Mouse (Mus musculus) lung, adult 2 months (tissue): Measurements from ENCODE around the gene Card11. TPM values are rescaled to one million over a fixed set of nuclear protein-coding genes. Genes with fewer than 3 reads are reported as not detected.

Experiments
- DNase-seq: peaks from one replicate; pipeline ENCODE4 v3.0.0; 2022
- H3K4me1 ChIP-seq: fragments of 200-500 bp; 2 replicates; pipeline ENCODE4 v1.6.1; 2011; ENCODE audit warnings: low read length; ENCODE audit not compliant: control insufficient read depth, insufficient read depth
- H3K4me3 ChIP-seq: fragments of 200-500 bp; replicated peaks from 2 replicates; pipeline ENCODE3; 2011; ENCODE audit warnings: low read depth, mild to moderate bottlenecking, control low read depth, low read length; ENCODE audit errors: extremely low read depth
- CTCF ChIP-seq: fragments of 200-500 bp; IDR thresholded peaks from 2 replicates; pipeline ENCODE4 v1.5.1; 2011; ENCODE audit warnings: mild to moderate bottlenecking, low read length, control low read depth; ENCODE audit not compliant: insufficient read depth
- POLR2A ChIP-seq: fragments of 200-500 bp; IDR thresholded peaks from 2 replicates; pipeline ENCODE4 v1.6.1; 2011; ENCODE audit warnings: low read depth, mild to moderate bottlenecking, control low read depth, low read length, borderline replicate concordance; ENCODE audit errors: extremely low read depth
- WGBS: fragments of 180-500 bp; shearing (Covaris S2); methylation state at CpG from one replicate; pipeline ENCODE4 v1.1.7; 2018; 5-methylcytosine and 5-hydroxymethylcytosine counted together
- polyA plus RNA-seq: library from polyadenylated mRNA; depleted of rRNA; stranded (reverse); fragments of >200 nt; gene quantifications from 2 replicates; pipeline ENCODE4 v1.2.3, GENCODE M21; 2012; rRNA removed

Gene Card11
- polyA plus RNA-seq, 1 experiment: 15.3 TPM

GRCm38 (mm10) chr5:140826118-140826517 is 174.3 kb downstream of the Card11 start:
- no peak for TF ChIP-seq CTCF
- no peak for TF ChIP-seq POLR2A
- WGBS: 94% methylated on average over 1 of the region's 1 CpGs
- H3K4me1 ChIP-seq: peaks cover 32% of the 10 kb centered on the region
- no peak for DNase-seq
- H3K4me3 ChIP-seq: no peak overlapping the region

GRCm38 (mm10) chr5:140824126-140824525 is 176.3 kb downstream of the Card11 start:
- 43% methylated on average over 7 of the region's 7 CpGs for WGBS
- Histone ChIP-seq H3K4me3 (no peak overlapping the region), H3K4me1 (peaks cover 29% of the 10 kb centered on the region)
- no peak for TF ChIP-seq POLR2A
- TF ChIP-seq CTCF: no peak
- DNase-seq: no peak

- DNase-seq: no peak
- Histone ChIP-seq H3K4me1 (peaks cover 26% of the 10 kb centered on the region), H3K4me3 (no peak overlapping the region)
- 90% methylated on average over 2 of the region's 2 CpGs for WGBS
- TF ChIP-seq POLR2A (no peak), CTCF (no peak)
These were observed 177.0 kb downstream of the Card11 start for GRCm38 (mm10) chr5:140823386-140823785.

Other genes starting within 250 kb of the Card11 start
- 112 and 120 TPM in 2 replicates for gene Gna12, start 170.2 kb downstream of the Card11 start, polyA plus RNA-seq
- 1.8 TPM in 2 replicates for gene Sdk1, start 240.9 kb upstream of the Card11 start, polyA plus RNA-seq